ENCODE assay signal across 8 mouse cellular contexts in the genomic region with DNA sequence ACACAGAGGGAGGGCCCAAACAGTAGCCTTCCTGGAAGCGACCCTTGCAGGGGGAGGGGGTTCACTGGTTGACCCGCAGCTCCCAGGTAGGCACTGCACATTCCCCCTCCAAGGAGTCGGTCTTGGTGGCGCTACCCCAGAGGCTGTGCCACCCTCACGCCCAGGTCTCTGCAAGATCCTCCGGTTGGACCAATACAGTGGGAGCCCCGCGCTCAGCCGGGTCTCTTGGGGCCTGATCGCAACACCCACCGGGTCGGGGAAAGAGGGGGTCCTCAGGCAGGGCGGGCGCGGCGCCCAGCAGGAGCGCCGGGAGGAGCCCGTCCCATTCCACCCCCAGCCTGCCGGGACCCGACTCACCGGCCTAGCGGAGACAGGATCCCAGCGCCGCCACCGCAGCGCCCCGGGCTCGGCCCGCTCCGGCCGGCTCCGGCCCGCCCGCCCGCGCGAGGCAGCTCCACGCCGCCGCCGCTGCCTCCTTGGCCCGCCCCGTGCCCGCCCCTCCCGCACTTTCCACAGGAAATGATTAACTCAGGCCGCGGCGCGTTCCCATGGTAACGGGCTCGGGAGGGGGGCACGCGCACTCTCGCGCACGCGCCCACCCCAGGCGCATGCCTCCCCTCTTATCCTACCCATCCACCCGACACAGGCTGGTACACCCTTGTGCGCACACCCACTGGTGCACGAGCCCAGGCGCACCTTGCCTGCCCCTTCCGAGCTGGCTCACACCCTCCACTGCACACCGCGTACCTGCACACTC.
DNase-seq lines count a peak whose midpoint lies in the region; ATAC-seq lines count a peak whose summit lies in the region.

No protein-coding gene starts in this region.

- H3K27me3 ChIP-seq in forebrain, embryonic 13.5 days = peaks cover 41% of the 10 kb centered on the region
- peaks cover 73% of the 10 kb centered on the region for H3K27me3 ChIP-seq in liver, embryonic 15.5 days
- H3K27me3 ChIP-seq in neural tube, embryonic 12.5 days (replicated peaks) = peaks cover 20% of the 10 kb centered on the region

- H3K4me2 ChIP-seq in forebrain, embryonic 13.5 days = peak overlapping the region; percentile 97
- peak overlapping the region; percentile 66 for H3K4me2 ChIP-seq in liver, embryonic 15.5 days
- H3K4me2 ChIP-seq in neural tube, embryonic 12.5 days (replicated peaks) = peak overlapping the region; percentile 90

- peak; percentile 40 to 53 for DNase-seq in CD8-positive naive resting alpha-beta T cell, adult 2 months (ENCODE audit: low read depth in 2 of 2, low spot score in 2 of 2)
- peak; percentile 77 to 78 for DNase-seq in heart, postnatal 10 days
- DNase-seq in kidney, postnatal 4 days = peak; percentile 89 to 93
- peak; percentile 66 for DNase-seq in testis, postnatal 14 days (ENCODE audit: low spot score)

- intact Hi-C loops in heart, postnatal 10 days (cut with DNase I) = no loop called here

- H3K4me1 ChIP-seq in brown adipose tissue, adult 24 weeks (ENCODE audit: control insufficient read depth, insufficient read depth, insufficient read length, low read length) = peaks cover 51% of the 10 kb centered on the region
- peaks cover 45% of the 10 kb centered on the region for H3K4me1 ChIP-seq in forebrain, embryonic 13.5 days
- peaks cover 24% of the 10 kb centered on the region for H3K4me1 ChIP-seq in liver, embryonic 15.5 days (replicated peaks)
- H3K4me1 ChIP-seq in neural tube, embryonic 12.5 days = peaks cover 39% of the 10 kb centered on the region

- peak overlapping the region; percentile 93 for H3K27ac ChIP-seq in brown adipose tissue, adult 24 weeks (replicated peaks; ENCODE audit: low read depth, low read length)
- peak overlapping the region; percentile 63 for H3K27ac ChIP-seq in forebrain, embryonic 13.5 days
- 0 out of 2 replicates have a peak overlapping the region, but pooled peaks have one; percentile 24 for H3K27ac ChIP-seq in liver, embryonic 15.5 days (replicated peaks)
- H3K27ac ChIP-seq in neural tube, embryonic 12.5 days = 0 out of 2 replicates have a peak overlapping the region, but pooled peaks have one; percentile 37

- H3K4me3 ChIP-seq in brown adipose tissue, adult 24 weeks (ENCODE audit: insufficient read depth, low read depth, low read length) = peak overlapping the region; percentile 82
- H3K4me3 ChIP-seq in forebrain, embryonic 13.5 days = peak overlapping the region; percentile 65
- peak overlapping the region; percentile 56 for H3K4me3 ChIP-seq in liver, embryonic 15.5 days (replicated peaks)
- H3K4me3 ChIP-seq in neural tube, embryonic 12.5 days = peak overlapping the region; percentile 66

- WGBS in forebrain, embryonic 13.5 days = under 1% methylated on average over 34 of the region's 66 CpGs
- 2% methylated on average over 65 of the region's 66 CpGs for WGBS in liver, embryonic 15.5 days (ENCODE audit: insufficient replicate concordance)
- WGBS in neural tube, embryonic 12.5 days = under 1% methylated on average over 66 of the region's 66 CpGs

- no peaks in the 10 kb centered on the region for H3K9me3 ChIP-seq in forebrain, embryonic 13.5 days (replicated peaks)
- H3K9me3 ChIP-seq in liver, embryonic 15.5 days (replicated peaks) = no peaks in the 10 kb centered on the region
- H3K9me3 ChIP-seq in neural tube, embryonic 12.5 days = no peaks in the 10 kb centered on the region

- H3K36me3 ChIP-seq in forebrain, embryonic 13.5 days (ENCODE audit: poor library complexity, severe bottlenecking) = no peaks in the 10 kb centered on the region
- no peaks in the 10 kb centered on the region for H3K36me3 ChIP-seq in liver, embryonic 15.5 days (replicated peaks)
- no peaks in the 10 kb centered on the region for H3K36me3 ChIP-seq in neural tube, embryonic 12.5 days

- ATAC-seq in forebrain, embryonic 13.5 days = peak; percentile 89
- peak; percentile 19; the same call in 1 of the 2 replicates for ATAC-seq in liver, embryonic 15.5 days (ENCODE audit: insufficient read depth)
- ATAC-seq in neural tube, embryonic 12.5 days (ENCODE audit: low FRiP score, low read depth) = peak; percentile 79

- H3K9ac ChIP-seq in forebrain, embryonic 13.5 days = peak overlapping the region; percentile 82
- peak overlapping the region; percentile 39; the same call in 1 of the 2 replicates for H3K9ac ChIP-seq in liver, embryonic 15.5 days
- H3K9ac ChIP-seq in neural tube, embryonic 12.5 days = peak overlapping the region; percentile 80

Comparison
In these comparisons a context has a peak if more than half of its experiments do, and no peak if none do; other contexts are left out.
1. Peak in every context shown above with its lines: DNase-seq, ATAC-seq, H3K4me3 ChIP-seq and H3K27ac ChIP-seq.
2. H3K27ac ChIP-seq: peak in every context shown above with its lines; median percentile 93 in brown adipose tissue, adult 24 weeks; 63 in forebrain, embryonic 13.5 days; 37 in neural tube, embryonic 12.5 days; 24 in liver, embryonic 15.5 days.
3. ATAC-seq: peak in every context shown above with its lines; median percentile 89 in forebrain, embryonic 13.5 days; 79 in neural tube, embryonic 12.5 days; 19 in liver, embryonic 15.5 days.